Mouse (Mus musculus): ENCODE results near the gene Tmem56. TPM values are rescaled to one million over a fixed set of nuclear protein-coding genes. Genes with fewer than 3 reads are reported as not detected.

Tmem56 gene
- total RNA-seq, 2 experiments from 2014 or later = 38.5 to 39.2 TPM

- DNase-seq = no peak
These were observed 42.4 kb downstream of the Tmem56 start for GRCm38 (mm10) chr3:121240362-121241040.

GRCm38 (mm10) chr3:121239096-121239495, 43.8 kb downstream of the Tmem56 start:
- DNase-seq = no peak

- no peak for DNase-seq
These were observed 58.1 kb downstream of the Tmem56 start for GRCm38 (mm10) chr3:121224763-121225162.

- DNase-seq = no peak
These were observed 58.7 kb downstream of the Tmem56 start for GRCm38 (mm10) chr3:121224185-121224584.

- peak in 1 of 2 experiments; percentile 15 for DNase-seq
These were observed 60.9 kb downstream of the Tmem56 start for GRCm38 (mm10) chr3:121221987-121222386.

- DNase-seq = peak; percentile 55 to 56
These were observed 65.9 kb downstream of the Tmem56 start for GRCm38 (mm10) chr3:121217011-121217410.

GRCm38 (mm10) chr3:121213501-121213900, 69.4 kb downstream of the Tmem56 start:
- no peak for DNase-seq

GRCm38 (mm10) chr3:121212156-121212555, 70.7 kb downstream of the Tmem56 start:
- DNase-seq = peak in 1 of 2 experiments; percentile 19

- DNase-seq = no peak
These were observed 73.9 kb downstream of the Tmem56 start for GRCm38 (mm10) chr3:121208994-121209393.

GRCm38 (mm10) chr3:121206202-121206882, 76.6 kb downstream of the Tmem56 start:
- no peak for DNase-seq

GRCm38 (mm10) chr3:121202638-121203037, 80.3 kb downstream of the Tmem56 start:
- DNase-seq = no peak

GRCm38 (mm10) chr3:121201012-121201747, 81.7 kb downstream of the Tmem56 start:
- DNase-seq = no peak

GRCm38 (mm10) chr3:121189199-121189598, 93.7 kb downstream of the Tmem56 start:
- no peak for DNase-seq

GRCm38 (mm10) chr3:121187510-121187909, 95.4 kb downstream of the Tmem56 start:
- no peak for DNase-seq

- no peak for DNase-seq
These were observed 96.0 kb downstream of the Tmem56 start for GRCm38 (mm10) chr3:121186925-121187324.

GRCm38 (mm10) chr3:121185197-121185596, 97.7 kb downstream of the Tmem56 start:
- no peak for DNase-seq

- DNase-seq = no peak
These were observed 106.9 kb downstream of the Tmem56 start for GRCm38 (mm10) chr3:121176011-121176410.

- DNase-seq = peak; percentile 21 to 41
These were observed 108.5 kb downstream of the Tmem56 start for GRCm38 (mm10) chr3:121174248-121174945.

- no peak for DNase-seq
These were observed 110.2 kb downstream of the Tmem56 start for GRCm38 (mm10) chr3:121172718-121173117.

- DNase-seq = no peak
These were observed 111.0 kb downstream of the Tmem56 start for GRCm38 (mm10) chr3:121171872-121172265.

GRCm38 (mm10) chr3:121171243-121171871, 111.5 kb downstream of the Tmem56 start, which contains the start of gene Rwdd3:
Gene Rwdd3, minus strand, starts transcription at chr3:121171695.
- DNase-seq = peak; percentile 93 to 95

GRCm38 (mm10) chr3:121170631-121171030, 112.3 kb downstream of the Tmem56 start:
- no peak for DNase-seq
